Comparison of ENCODE assay signal across 8 mouse cellular contexts in the genomic region with DNA sequence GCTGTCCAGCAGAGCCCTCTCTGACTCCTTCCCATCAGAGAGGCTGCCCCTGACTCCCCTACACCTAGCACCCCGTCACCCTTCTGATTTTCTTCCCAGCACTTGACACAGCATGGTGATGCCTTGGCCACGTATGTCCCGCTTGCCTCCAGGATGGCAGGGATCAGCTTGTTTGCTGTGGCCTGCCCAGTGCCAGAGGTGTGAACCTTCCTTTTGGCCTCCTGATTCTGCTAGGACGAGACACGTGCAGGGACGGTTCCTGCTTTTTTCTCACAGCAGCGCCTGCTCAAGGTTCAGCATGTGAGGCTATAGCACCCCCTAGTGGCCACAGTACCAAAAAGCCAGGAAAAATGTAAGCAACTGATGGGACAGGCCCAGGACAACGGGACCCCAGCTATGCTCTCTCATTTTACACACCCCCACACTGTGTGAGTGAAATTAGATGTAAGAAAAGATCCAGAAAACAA.
A peak's percentile ranks its signal among the peaks of the same experiment; 100 is the strongest.
DNase-seq lines count a peak whose midpoint lies in the region; ATAC-seq and TF ChIP-seq lines count a peak whose summit lies in the region.

No protein-coding gene starts in this region.

- intact Hi-C loops in heart, postnatal 10 days (cut with DNase I): loop anchor here (1.0 to 5.0 kb wide), 5 partner anchors 72 to 337 kb away; no protein-coding TSS in a partner anchor

- peak overlapping the region; percentile 38 for H3K4me2 ChIP-seq in forebrain, embryonic 12.5 days
- no peak overlapping the region; the same call in 1 of the 2 replicates for H3K4me2 ChIP-seq in liver, embryonic 16.5 days (ENCODE audit: low read depth, low read length)
- peak overlapping the region; percentile 40 for H3K4me2 ChIP-seq in neural tube, embryonic 13.5 days

- H3K9ac ChIP-seq in forebrain, embryonic 12.5 days: no peak overlapping the region
- H3K9ac ChIP-seq in liver, embryonic 16.5 days (ENCODE audit: low read depth, low read length): no peak overlapping the region
- 0 out of 2 replicates have a peak overlapping the region, but pooled peaks have one; percentile 47 for H3K9ac ChIP-seq in neural tube, embryonic 13.5 days

- DNase-seq in c-Kit-positive CD71-negative TER-119-negative erythroid progenitor cells, embryonic 14.5 days (ENCODE audit: low read depth): peak; percentile 82
- peak; percentile 89 to 94 for DNase-seq in heart, postnatal 10 days
- peak; percentile 86 to 90 for DNase-seq in kidney, postnatal 4 days

- no peak overlapping the region for H3K27ac ChIP-seq in forebrain, embryonic 12.5 days
- no peak overlapping the region for H3K27ac ChIP-seq in liver, embryonic 16.5 days (ENCODE audit: low read length)
- H3K27ac ChIP-seq in neural tube, embryonic 13.5 days (replicated peaks): no peak overlapping the region
- H3K27ac ChIP-seq in testis, adult 2 months (ENCODE audit: control insufficient read depth, insufficient read depth, low read depth, low read length): no peak overlapping the region

- H3K4me3 ChIP-seq in forebrain, embryonic 12.5 days (replicated peaks): no peak overlapping the region
- no peak overlapping the region for H3K4me3 ChIP-seq in liver, embryonic 16.5 days (ENCODE audit: low read depth, low read length)
- no peak overlapping the region for H3K4me3 ChIP-seq in neural tube, embryonic 13.5 days
- no peak overlapping the region for H3K4me3 ChIP-seq in testis, adult 2 months (ENCODE audit: control insufficient read depth, low read depth, low read length)

- TF ChIP-seq POLR2A in testis, adult 2 months (IDR thresholded peaks at IDR 0.05; ENCODE audit: control insufficient read depth, low read depth, low read length): no peak

- H3K4me1 ChIP-seq in forebrain, embryonic 12.5 days: peaks cover 25% of the 10 kb centered on the region
- peaks cover 6% of the 10 kb centered on the region for H3K4me1 ChIP-seq in liver, embryonic 16.5 days (ENCODE audit: control insufficient read depth, low read depth, low read length)
- peaks cover 30% of the 10 kb centered on the region for H3K4me1 ChIP-seq in neural tube, embryonic 13.5 days (replicated peaks)
- H3K4me1 ChIP-seq in testis, adult 2 months (ENCODE audit: control insufficient read depth, insufficient read depth, low read length): peaks cover 3% of the 10 kb centered on the region

- peaks cover 9% of the 10 kb centered on the region; the same call in 1 of the 2 replicates for H3K27me3 ChIP-seq in forebrain, embryonic 12.5 days
- no peaks in the 10 kb centered on the region for H3K27me3 ChIP-seq in liver, embryonic 16.5 days (ENCODE audit: control insufficient read depth, insufficient read depth, low read depth, low read length)
- 0 out of 2 replicates have a peak, but pooled peaks cover 3% of the 10 kb centered on the region for H3K27me3 ChIP-seq in neural tube, embryonic 13.5 days
- no peaks in the 10 kb centered on the region for H3K27me3 ChIP-seq in testis, adult 2 months (ENCODE audit: control insufficient read depth, insufficient read depth, low read length)

- WGBS in forebrain, embryonic 12.5 days: 11% methylated on average over 8 of the region's 8 CpGs
- 11% methylated on average over 8 of the region's 8 CpGs for WGBS in liver, embryonic 16.5 days (ENCODE audit: insufficient replicate concordance)
- 11% methylated on average over 8 of the region's 8 CpGs for WGBS in neural tube, embryonic 13.5 days

- H3K36me3 ChIP-seq in forebrain, embryonic 12.5 days (replicated peaks): no peaks in the 10 kb centered on the region
- no peaks in the 10 kb centered on the region for H3K36me3 ChIP-seq in liver, embryonic 16.5 days (ENCODE audit: control insufficient read depth, insufficient read depth)
- no peaks in the 10 kb centered on the region for H3K36me3 ChIP-seq in neural tube, embryonic 13.5 days
- no peaks in the 10 kb centered on the region for H3K36me3 ChIP-seq in testis, adult 2 months (ENCODE audit: control insufficient read depth, insufficient read depth, low read length)

- H3K9me3 ChIP-seq in forebrain, embryonic 12.5 days: no peaks in the 10 kb centered on the region
- H3K9me3 ChIP-seq in liver, embryonic 16.5 days (replicated peaks; ENCODE audit: control insufficient read depth, low read length): no peaks in the 10 kb centered on the region
- H3K9me3 ChIP-seq in neural tube, embryonic 13.5 days: no peaks in the 10 kb centered on the region

- peak; percentile 83 for TF ChIP-seq CTCF in testis, adult 2 months (IDR thresholded peaks at IDR 0.05; ENCODE audit: control insufficient read depth, insufficient read depth, insufficient replicate concordance, low read depth, low read length)

- ATAC-seq in CD4-positive, CD25-positive, alpha-beta regulatory T cell, adult 4 months: peak; percentile 66
- ATAC-seq in forebrain, embryonic 12.5 days (ENCODE audit: low FRiP score): peak; percentile 68
- peak; percentile 23 for ATAC-seq in liver, embryonic 16.5 days (ENCODE audit: low read depth)
- ATAC-seq in neural tube, embryonic 13.5 days (ENCODE audit: low read depth): peak; percentile 68
